Mouse (Mus musculus): Measurements from ENCODE around the gene Sorcs3. TPM values are rescaled to one million over a fixed set of nuclear protein-coding genes. Genes with fewer than 3 reads are reported as not detected.

Sorcs3 gene
- polyA plus RNA-seq (2014; fragmentation: Nextera tagmentation; extraction: Ambion mirVana): 1.4 and 1.8 TPM in 2 replicates

GRCm38 (mm10) chr19:48205929-48206814, at the start of gene Sorcs3:
Sorcs3 (plus strand) TSS chr19:48206025.
- WGBS: under 1% methylated on average over 36 of the region's 70 CpGs
- Histone ChIP-seq H3K4me2 (ENCODE audit: low read depth, low read length) (peak within 1 kb of the TSS; percentile 99), H3K4me1 (ENCODE audit: control insufficient read depth, insufficient read depth, low read length) (peaks cover 5% of the 10 kb centered on the region; the same call in 1 of the 2 replicates), H3K27me3 (replicated peaks; ENCODE audit: control insufficient read depth, insufficient read depth, low read length) (peaks cover 55% of the 10 kb centered on the region), H3K36me3 (ENCODE audit: control insufficient read depth, insufficient read depth, low read length) (no peaks in the 10 kb centered on the region), H3K27ac (replicated peaks; ENCODE audit: low read depth, low read length) (no peak within 1 kb of the TSS), H3K9ac (ENCODE audit: low read depth, low read length) (peak within 1 kb of the TSS; percentile 58), H3K9me3 (ENCODE audit: control insufficient read depth, low read length) (no peaks in the 10 kb centered on the region), H3K4me3 (ENCODE audit: low read depth, low read length) (peak within 1 kb of the TSS; percentile 55)
- DNase-seq (ENCODE audit: low spot score): peak; percentile 14
- ATAC-seq (ENCODE audit: low read depth): peak; percentile 13; the same call in 1 of the 2 replicates

DNA sequence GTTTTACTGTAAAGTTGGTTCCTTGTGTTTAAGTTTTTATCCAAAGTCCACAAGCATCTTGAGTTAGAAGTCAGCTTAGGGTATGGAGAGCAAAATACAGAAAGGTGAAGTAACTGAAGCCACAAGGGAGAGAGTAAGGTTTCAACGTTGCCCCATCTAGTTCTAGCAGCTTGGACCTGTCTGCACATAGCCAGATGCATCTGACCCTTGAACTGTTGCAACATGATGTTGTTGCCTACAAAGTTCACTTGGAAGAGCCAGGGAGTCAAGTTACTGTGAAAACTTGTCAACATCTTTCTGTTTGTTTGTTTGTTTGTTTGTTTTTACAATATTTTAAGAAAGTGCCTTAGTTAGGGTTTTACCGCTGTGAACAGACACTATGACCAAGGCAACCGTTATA, 40.5 kb upstream of the Sorcs3 start:
- Histone ChIP-seq H3K27ac (replicated peaks; ENCODE audit: low read depth, low read length) (no peak overlapping the region), H3K27me3 (replicated peaks; ENCODE audit: control insufficient read depth, insufficient read depth, low read length) (no peaks in the 10 kb centered on the region), H3K4me1 (ENCODE audit: control insufficient read depth, insufficient read depth, low read length) (no peaks in the 10 kb centered on the region), H3K4me3 (ENCODE audit: low read depth, low read length) (no peak overlapping the region), H3K9me3 (ENCODE audit: control insufficient read depth, low read length) (no peaks in the 10 kb centered on the region), H3K9ac (ENCODE audit: low read depth, low read length) (no peak overlapping the region), H3K36me3 (ENCODE audit: control insufficient read depth, insufficient read depth, low read length) (no peaks in the 10 kb centered on the region), H3K4me2 (ENCODE audit: low read depth, low read length) (no peak overlapping the region)
- DNase-seq (ENCODE audit: low spot score) (no peak), ATAC-seq (ENCODE audit: low read depth) (no peak)
- WGBS: 85% methylated on average over 3 of the region's 3 CpGs

GRCm38 (mm10) chr19:48167110-48167509, 38.7 kb upstream of the Sorcs3 start:
- ATAC-seq (ENCODE audit: low read depth) (no peak), DNase-seq (ENCODE audit: low spot score) (no peak)
- Histone ChIP-seq H3K27me3 (replicated peaks; ENCODE audit: control insufficient read depth, insufficient read depth, low read length) (no peaks in the 10 kb centered on the region), H3K4me3 (ENCODE audit: low read depth, low read length) (no peak overlapping the region), H3K9ac (ENCODE audit: low read depth, low read length) (no peak overlapping the region), H3K27ac (replicated peaks; ENCODE audit: low read depth, low read length) (no peak overlapping the region), H3K36me3 (ENCODE audit: control insufficient read depth, insufficient read depth, low read length) (no peaks in the 10 kb centered on the region), H3K4me1 (ENCODE audit: control insufficient read depth, insufficient read depth, low read length) (no peaks in the 10 kb centered on the region), H3K9me3 (ENCODE audit: control insufficient read depth, low read length) (no peaks in the 10 kb centered on the region), H3K4me2 (ENCODE audit: low read depth, low read length) (no peak overlapping the region)
- 37% methylated on average over 1 of the region's 1 CpGs for WGBS

DNA sequence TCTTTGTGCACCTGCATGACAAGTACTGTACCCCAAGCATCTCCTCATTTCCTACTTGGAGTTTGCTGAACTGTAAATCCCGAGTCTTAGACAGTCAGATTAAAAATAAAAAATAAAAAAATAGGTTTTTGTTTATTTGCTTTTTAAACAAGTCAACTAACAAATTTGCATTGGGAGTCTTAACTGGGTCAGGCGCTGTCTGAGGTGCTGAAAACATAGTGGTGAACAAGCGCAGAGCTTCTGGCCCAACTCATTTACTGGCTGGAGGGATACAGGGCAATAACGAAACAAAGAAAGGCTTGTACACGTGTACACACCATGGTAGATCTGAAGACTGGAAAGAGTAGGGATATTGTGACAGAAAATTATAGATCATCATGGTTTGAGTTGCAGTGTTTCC, 37.5 kb upstream of the Sorcs3 start:
- DNase-seq (ENCODE audit: low spot score): peak; percentile 63
- no peak overlapping the region for H3K9ac ChIP-seq (ENCODE audit: low read depth, low read length)
- no peaks in the 10 kb centered on the region for H3K27me3 ChIP-seq (replicated peaks; ENCODE audit: control insufficient read depth, insufficient read depth, low read length)
- no peaks in the 10 kb centered on the region for H3K36me3 ChIP-seq (ENCODE audit: control insufficient read depth, insufficient read depth, low read length)
- no peak overlapping the region for H3K27ac ChIP-seq (replicated peaks; ENCODE audit: low read depth, low read length)
- H3K9me3 ChIP-seq (ENCODE audit: control insufficient read depth, low read length): no peaks in the 10 kb centered on the region
- no peak overlapping the region for H3K4me2 ChIP-seq (ENCODE audit: low read depth, low read length)
- WGBS: 52% methylated on average over 5 of the region's 5 CpGs
- H3K4me1 ChIP-seq (ENCODE audit: control insufficient read depth, insufficient read depth, low read length): no peaks in the 10 kb centered on the region
- ATAC-seq (ENCODE audit: low read depth): no peak
- no peak overlapping the region for H3K4me3 ChIP-seq (ENCODE audit: low read depth, low read length)

DNA sequence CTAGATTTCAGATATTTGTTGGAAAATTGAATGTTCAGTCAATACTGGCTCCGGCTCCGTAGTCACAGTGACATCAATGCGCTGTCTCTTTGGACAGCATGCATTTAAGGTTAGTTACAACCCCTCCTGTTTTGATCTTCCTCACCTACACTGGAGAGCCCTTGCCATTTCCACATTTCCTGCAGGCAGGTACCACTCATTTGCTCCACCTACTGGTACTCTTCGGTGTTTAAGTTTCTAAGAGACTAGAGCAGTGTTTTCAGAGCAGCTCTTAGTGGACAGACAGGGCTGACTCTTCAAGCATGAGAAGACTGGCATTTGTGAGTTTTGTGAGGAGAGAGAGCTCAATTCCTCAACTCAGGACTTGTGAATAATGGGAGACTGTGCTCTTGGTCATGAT, 31.1 kb upstream of the Sorcs3 start:
- Histone ChIP-seq H3K4me2 (ENCODE audit: low read depth, low read length) (no peak overlapping the region), H3K27me3 (replicated peaks; ENCODE audit: control insufficient read depth, insufficient read depth, low read length) (no peaks in the 10 kb centered on the region), H3K27ac (replicated peaks; ENCODE audit: low read depth, low read length) (no peak overlapping the region), H3K36me3 (ENCODE audit: control insufficient read depth, insufficient read depth, low read length) (no peaks in the 10 kb centered on the region), H3K4me1 (ENCODE audit: control insufficient read depth, insufficient read depth, low read length) (no peaks in the 10 kb centered on the region), H3K9ac (ENCODE audit: low read depth, low read length) (no peak overlapping the region), H3K9me3 (ENCODE audit: control insufficient read depth, low read length) (no peaks in the 10 kb centered on the region), H3K4me3 (ENCODE audit: low read depth, low read length) (no peak overlapping the region)
- WGBS: 66% methylated on average over 4 of the region's 4 CpGs
- no peak for ATAC-seq (ENCODE audit: low read depth)
- DNase-seq (ENCODE audit: low spot score): no peak

DNA sequence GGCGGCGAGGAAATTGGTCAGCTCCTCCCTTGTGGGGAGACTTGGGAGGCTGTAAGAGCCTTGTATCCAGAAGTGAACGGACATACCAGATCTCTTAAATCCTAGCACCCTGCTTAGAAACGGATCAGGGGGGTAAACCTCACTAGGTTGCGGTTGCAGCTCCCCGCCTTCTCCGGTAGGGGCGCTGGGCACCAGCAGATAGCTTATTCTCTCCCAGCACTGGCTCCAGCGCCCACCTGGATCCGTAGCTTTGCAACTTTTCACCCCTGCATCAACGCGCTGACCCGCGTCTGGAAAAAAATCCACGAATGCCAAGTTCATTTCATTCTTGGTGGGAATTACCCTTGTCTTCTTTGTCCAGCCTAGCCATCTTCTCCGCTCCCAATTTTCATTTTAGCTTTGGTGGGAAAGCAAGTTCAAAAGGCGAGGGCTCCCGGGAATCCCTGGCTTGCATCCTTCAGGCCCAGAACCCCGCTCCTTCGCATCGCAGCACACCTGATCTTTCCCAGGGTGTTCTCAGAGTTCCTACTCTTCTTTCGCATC, 1.8 kb upstream of the Sorcs3 start:
- Histone ChIP-seq H3K4me2 (ENCODE audit: low read depth, low read length) (peak overlapping the region; percentile 99), H3K9ac (ENCODE audit: low read depth, low read length) (no peak overlapping the region), H3K9me3 (ENCODE audit: control insufficient read depth, low read length) (no peaks in the 10 kb centered on the region), H3K4me1 (ENCODE audit: control insufficient read depth, insufficient read depth, low read length) (peaks cover 5% of the 10 kb centered on the region; the same call in 1 of the 2 replicates), H3K27ac (replicated peaks; ENCODE audit: low read depth, low read length) (no peak overlapping the region), H3K4me3 (ENCODE audit: low read depth, low read length) (peak overlapping the region; percentile 55), H3K36me3 (ENCODE audit: control insufficient read depth, insufficient read depth, low read length) (no peaks in the 10 kb centered on the region), H3K27me3 (replicated peaks; ENCODE audit: control insufficient read depth, insufficient read depth, low read length) (peaks cover 49% of the 10 kb centered on the region)
- DNase-seq (ENCODE audit: low spot score) (peak; percentile 69), ATAC-seq (ENCODE audit: low read depth) (no peak)
- WGBS: 4% methylated on average over 21 of the region's 22 CpGs

GRCm38 (mm10) chr19:48204476-48204875, 1.3 kb upstream of the Sorcs3 start:
- DNase-seq (ENCODE audit: low spot score): no peak
- H3K9ac ChIP-seq (ENCODE audit: low read depth, low read length): no peak overlapping the region
- H3K27ac ChIP-seq (replicated peaks; ENCODE audit: low read depth, low read length): no peak overlapping the region
- H3K9me3 ChIP-seq (ENCODE audit: control insufficient read depth, low read length): no peaks in the 10 kb centered on the region
- ATAC-seq (ENCODE audit: low read depth): no peak
- H3K4me2 ChIP-seq (ENCODE audit: low read depth, low read length): peak overlapping the region; percentile 99
- no peaks in the 10 kb centered on the region for H3K36me3 ChIP-seq (ENCODE audit: control insufficient read depth, insufficient read depth, low read length)
- peaks cover 5% of the 10 kb centered on the region; the same call in 1 of the 2 replicates for H3K4me1 ChIP-seq (ENCODE audit: control insufficient read depth, insufficient read depth, low read length)
- H3K4me3 ChIP-seq (ENCODE audit: low read depth, low read length): peak overlapping the region; percentile 55
- peaks cover 51% of the 10 kb centered on the region for H3K27me3 ChIP-seq (replicated peaks; ENCODE audit: control insufficient read depth, insufficient read depth, low read length)
- WGBS: 4% methylated on average over 8 of the region's 8 CpGs

DNA sequence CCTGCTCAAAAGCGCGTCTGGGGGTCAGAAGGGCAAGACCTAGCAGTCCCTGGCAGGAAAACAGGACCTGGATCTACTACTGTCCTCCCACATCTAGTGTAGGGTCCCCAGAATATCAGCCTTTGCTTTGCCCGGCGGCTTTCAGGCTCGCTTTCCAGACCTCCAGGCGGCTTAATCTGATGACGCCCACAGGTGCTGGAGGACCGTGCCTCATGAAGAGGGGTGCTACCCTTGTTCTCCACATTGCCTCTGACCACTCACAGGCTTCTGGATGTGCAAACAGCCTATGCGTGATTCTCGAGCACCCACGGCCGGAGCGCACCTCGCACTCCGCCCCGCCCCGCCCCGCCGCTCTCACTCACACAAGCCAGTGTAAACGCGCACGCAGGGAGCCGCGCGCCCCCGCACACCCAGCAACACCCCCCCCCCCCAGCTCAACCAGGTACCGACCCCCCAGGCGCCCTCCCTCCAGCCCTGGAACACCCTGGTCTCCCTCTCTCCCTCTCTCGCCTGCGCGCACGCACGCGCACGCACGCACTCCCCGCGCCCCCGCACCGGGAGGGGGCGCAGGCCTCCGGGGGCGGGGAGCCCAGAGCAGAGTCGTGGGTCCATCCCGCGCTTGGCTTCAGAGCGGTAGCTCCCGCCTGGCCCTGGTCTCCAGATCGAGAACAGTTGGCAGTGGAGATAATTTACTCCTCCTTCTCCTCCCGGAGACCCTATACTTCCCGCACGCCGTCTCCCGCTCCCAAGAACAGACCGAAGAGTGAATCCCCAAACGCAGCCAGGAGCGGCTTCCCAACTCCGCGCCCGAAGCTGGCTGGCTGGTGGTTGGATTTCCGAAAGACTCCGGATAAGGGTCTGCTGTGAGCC, 698 bp upstream of the Sorcs3 start:
- Histone ChIP-seq H3K4me3 (ENCODE audit: low read depth, low read length) (peak overlapping the region; percentile 55), H3K4me1 (ENCODE audit: control insufficient read depth, insufficient read depth, low read length) (peaks cover 5% of the 10 kb centered on the region; the same call in 1 of the 2 replicates), H3K9me3 (ENCODE audit: control insufficient read depth, low read length) (no peaks in the 10 kb centered on the region), H3K27ac (replicated peaks; ENCODE audit: low read depth, low read length) (no peak overlapping the region), H3K9ac (ENCODE audit: low read depth, low read length) (peak overlapping the region; percentile 58), H3K27me3 (replicated peaks; ENCODE audit: control insufficient read depth, insufficient read depth, low read length) (peaks cover 55% of the 10 kb centered on the region), H3K36me3 (ENCODE audit: control insufficient read depth, insufficient read depth, low read length) (no peaks in the 10 kb centered on the region), H3K4me2 (ENCODE audit: low read depth, low read length) (peak overlapping the region; percentile 99)
- DNase-seq (ENCODE audit: low spot score) (peak; percentile 17), ATAC-seq (ENCODE audit: low read depth) (peak; percentile 34)
- 0% methylated on average over 32 of the region's 62 CpGs for WGBS

Measured in embryonic facial prominence, embryonic 14.5 days (tissue).